Mouse (Mus musculus): ENCODE measurements around the gene Notum.

DNA sequence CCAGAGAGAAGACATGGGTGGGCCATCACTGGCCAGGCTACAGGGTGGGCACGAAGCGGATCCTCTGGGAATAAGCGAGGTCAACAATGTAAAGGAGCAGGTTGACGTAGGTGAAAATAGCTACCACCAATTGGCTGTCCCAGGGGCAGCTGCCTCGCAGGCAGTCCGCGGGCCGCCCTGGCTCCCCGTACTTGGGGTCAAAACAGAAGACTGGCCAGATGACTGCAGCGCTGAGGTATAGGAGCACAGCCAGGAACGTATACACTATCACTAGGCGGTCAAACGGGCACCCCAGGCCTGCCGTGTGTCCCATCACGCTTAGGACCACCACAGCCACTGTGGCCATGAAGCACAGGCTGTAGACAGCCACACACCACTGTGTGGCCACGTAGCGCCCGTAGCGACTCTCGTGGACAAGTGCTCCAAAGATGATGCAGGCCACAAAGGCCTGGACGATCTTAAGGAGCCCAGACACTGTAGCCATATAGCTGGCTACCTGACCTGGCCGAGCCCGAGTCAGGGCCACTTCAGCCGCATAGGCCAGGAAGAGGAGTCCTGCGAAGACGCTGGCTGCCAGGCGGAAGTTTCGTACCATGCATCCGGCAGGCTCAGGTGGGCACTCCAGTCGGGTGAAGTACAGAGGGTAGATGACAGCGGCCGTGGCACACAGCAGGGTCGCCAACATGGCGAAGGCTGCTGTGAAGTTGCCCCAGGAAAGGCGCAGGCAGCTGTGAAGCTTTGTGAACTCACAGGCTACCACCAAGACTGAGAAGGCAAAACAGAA, 13.7 kb downstream of the Notum start:
- no peak for TF ChIP-seq CTCF (conservative IDR thresholded peaks at IDR 0.05; ENCODE audit: insufficient read depth, insufficient read length, low read depth, low read length)
- TF ChIP-seq POLR2A (IDR thresholded peaks at IDR 0.05; ENCODE audit: low read depth, low read length), result no peak

Measured in kidney, adult 2 months (tissue).